Mouse (Mus musculus) kidney, embryonic 16.5 days (tissue): ENCODE results near the gene Ugt1a5. TPM values are rescaled to one million over a fixed set of nuclear protein-coding genes. Genes with fewer than 3 reads are reported as not detected.
"Not testable (repeated sequence)": the region's sequence is repeated elsewhere in the genome, so short reads cannot be mapped to it uniquely, and the experiment has no call there.

Experiments used
- ATAC-seq: fragments of 200-750 bp; cut with Nextera tagmentation; 2 replicates; pipeline ENCODE4 v1.8.0; 2017; ENCODE audit warnings: moderate TSS enrichment; ENCODE audit not compliant: low FRiP score, low TSS enrichment
- H3K27ac ChIP-seq: fragments of 300-500 bp; sonication (generic); 2 replicates; pipeline ENCODE4 v1.5.1; 2014; ENCODE audit warnings: low read length
- H3K27me3 ChIP-seq: fragments of 300-500 bp; sonication (generic); 2 replicates; pipeline ENCODE4 v1.6.1; 2014; ENCODE audit warnings: low read length, control low read depth, mixed read lengths; ENCODE audit not compliant: insufficient read depth
- H3K36me3 ChIP-seq: fragments of 300-500 bp; sonication (generic); 2 replicates; pipeline ENCODE4 v1.6.1; 2014; ENCODE audit warnings: low read length, control low read depth, mixed read lengths; ENCODE audit not compliant: insufficient read depth
- H3K4me1 ChIP-seq: fragments of 300-500 bp; sonication (generic); 2 replicates; pipeline ENCODE4 v1.6.1; 2014; ENCODE audit warnings: low read length, control low read depth, mixed read lengths; ENCODE audit not compliant: insufficient read depth
- H3K4me2 ChIP-seq: fragments of 300-500 bp; sonication (generic); replicated peaks from 2 replicates; pipeline ENCODE4 v1.6.1; 2014; ENCODE audit warnings: low read depth, low read length
- H3K4me3 ChIP-seq: fragments of 300-500 bp; sonication (generic); 2 replicates; pipeline ENCODE4 v1.5.1; 2014; ENCODE audit warnings: mild to moderate bottlenecking, low read length
- H3K9ac ChIP-seq: fragments of 300-500 bp; sonication (generic); replicated peaks from 2 replicates; pipeline ENCODE4 v1.6.1; 2014; ENCODE audit warnings: low read length
- H3K9me3 ChIP-seq: fragments of 300-500 bp; sonication (generic); 2 replicates; pipeline ENCODE4 v1.6.1; 2016; ENCODE audit warnings: low read length, control low read depth
- WGBS: fragments of 180-500 bp; shearing (Covaris S2); extraction: QIAGEN DNeasy Blood & Tissue Kit; methylation state at CpG from one replicate; pipeline ENCODE4 v1.1.7; 2014; 5-methylcytosine and 5-hydroxymethylcytosine counted together
- polyA plus RNA-seq: library from polyadenylated mRNA; unstranded; fragments of >200 nt; fragmentation: Nextera tagmentation; extraction: Ambion mirVana; gene quantifications from 2 replicates; pipeline ENCODE4 v1.2.1, GENCODE M21; 2015

Ugt1a5 gene
- polyA plus RNA-seq, 1 experiment from 2014 or later, result not detected

- no peak overlapping the region for H3K4me2 ChIP-seq
These were observed 54.5 kb downstream of the Ugt1a5 start for GRCm38 (mm10) chr1:88220336-88220735.

GRCm38 (mm10) chr1:88222216-88222615, 56.4 kb downstream of the Ugt1a5 start:
- Histone ChIP-seq H3K36me3 (no peaks in the 10 kb centered on the region), H3K27ac (no peak overlapping the region), H3K27me3 (no peaks in the 10 kb centered on the region), H3K4me2 (no peak overlapping the region), H3K9me3 (peaks cover 28% of the 10 kb centered on the region), H3K4me1 (no peaks in the 10 kb centered on the region), H3K4me3 (no peak overlapping the region), H3K9ac (no peak overlapping the region)
- WGBS, result 52% methylated on average over 2 of the region's 2 CpGs
- ATAC-seq, result no peak

More at GRCm38 (mm10) chr1:88220336-88220735, 54.5 kb downstream of the Ugt1a5 start:
- no peak overlapping the region for H3K9ac ChIP-seq
- no peak overlapping the region for H3K27ac ChIP-seq
- H3K36me3 ChIP-seq, result no peaks in the 10 kb centered on the region
- ATAC-seq, result no peak
- peaks cover 26% of the 10 kb centered on the region for H3K9me3 ChIP-seq
- H3K4me3 ChIP-seq, result no peak overlapping the region
- no peaks in the 10 kb centered on the region for H3K27me3 ChIP-seq
- H3K4me1 ChIP-seq, result no peaks in the 10 kb centered on the region

GRCm38 (mm10) chr1:88223011-88223515, 57.3 kb downstream of the Ugt1a5 start:
- H3K4me1 ChIP-seq, H3K4me3 ChIP-seq, H3K27ac ChIP-seq, H3K36me3 ChIP-seq, ATAC-seq, H3K4me2 ChIP-seq, H3K27me3 ChIP-seq, H3K9ac ChIP-seq: not testable (repeated sequence)
- H3K9me3 ChIP-seq, result peaks cover 31% of the 10 kb centered on the region

GRCm38 (mm10) chr1:88223591-88223990, 57.8 kb downstream of the Ugt1a5 start:
- no peaks in the 10 kb centered on the region for H3K36me3 ChIP-seq
- peaks cover 37% of the 10 kb centered on the region for H3K9me3 ChIP-seq
- H3K4me1 ChIP-seq, result no peaks in the 10 kb centered on the region
- 52% methylated on average over 1 of the region's 1 CpGs for WGBS
- no peaks in the 10 kb centered on the region for H3K27me3 ChIP-seq
- ATAC-seq, result no peak
- no peak overlapping the region for H3K4me2 ChIP-seq
- H3K27ac ChIP-seq, result no peak overlapping the region
- no peak overlapping the region for H3K4me3 ChIP-seq
- H3K9ac ChIP-seq, result no peak overlapping the region

- Histone ChIP-seq H3K36me3 (no peaks in the 10 kb centered on the region), H3K4me3 (no peak overlapping the region), H3K27me3 (no peaks in the 10 kb centered on the region), H3K27ac (no peak overlapping the region), H3K9ac (no peak overlapping the region), H3K4me2 (no peak overlapping the region), H3K4me1 (no peaks in the 10 kb centered on the region), H3K9me3 (peaks cover 43% of the 10 kb centered on the region)
- 72% methylated on average over 2 of the region's 2 CpGs for WGBS
- no peak for ATAC-seq
These were observed 58.4 kb downstream of the Ugt1a5 start for GRCm38 (mm10) chr1:88224029-88224776.

- not testable (repeated sequence) for H3K9ac ChIP-seq, H3K4me1 ChIP-seq, H3K36me3 ChIP-seq, H3K27me3 ChIP-seq, H3K27ac ChIP-seq, ATAC-seq, H3K4me3 ChIP-seq, H3K4me2 ChIP-seq
- peaks cover 54% of the 10 kb centered on the region for H3K9me3 ChIP-seq
- 36% methylated on average over 2 of the region's 2 CpGs for WGBS
These were observed 59.5 kb downstream of the Ugt1a5 start for GRCm38 (mm10) chr1:88225301-88225700.

GRCm38 (mm10) chr1:88225741-88226140, 59.9 kb downstream of the Ugt1a5 start:
- ATAC-seq, result no peak
- no peaks in the 10 kb centered on the region for H3K4me1 ChIP-seq
- H3K9me3 ChIP-seq, result peaks cover 58% of the 10 kb centered on the region

GRCm38 (mm10) chr1:88226670-88227379, 61.0 kb downstream of the Ugt1a5 start, which contains the start of gene Mroh2a:
Gene Mroh2a (plus strand): TSS chr1:88226986.
- Histone ChIP-seq H3K27ac (no peak within 1 kb of the TSS), H3K4me2 (no peak within 1 kb of the TSS), H3K36me3 (no peaks in the 10 kb centered on the region), H3K4me1 (no peaks in the 10 kb centered on the region), H3K27me3 (no peaks in the 10 kb centered on the region), H3K9me3 (peaks cover 69% of the 10 kb centered on the region), H3K4me3 (no peak within 1 kb of the TSS), H3K9ac (no peak within 1 kb of the TSS)
- 0 out of 2 replicates have a peak, but pooled peaks have one; percentile 9 for ATAC-seq
- 53% methylated on average over 5 of the region's 5 CpGs for WGBS

More at GRCm38 (mm10) chr1:88225741-88226140, 59.9 kb downstream of the Ugt1a5 start:
- no peak overlapping the region for H3K4me3 ChIP-seq
- no peaks in the 10 kb centered on the region for H3K27me3 ChIP-seq
- H3K27ac ChIP-seq, result no peak overlapping the region
- no peaks in the 10 kb centered on the region for H3K36me3 ChIP-seq
- H3K4me2 ChIP-seq, result no peak overlapping the region
- H3K9ac ChIP-seq, result no peak overlapping the region

- no peak overlapping the region for H3K4me2 ChIP-seq
- no peaks in the 10 kb centered on the region for H3K27me3 ChIP-seq
- peaks cover 73% of the 10 kb centered on the region for H3K9me3 ChIP-seq
- no peak overlapping the region for H3K27ac ChIP-seq
- no peak overlapping the region for H3K4me3 ChIP-seq
- no peaks in the 10 kb centered on the region for H3K36me3 ChIP-seq
- ATAC-seq, result no peak
- H3K4me1 ChIP-seq, result no peaks in the 10 kb centered on the region
- no peak overlapping the region for H3K9ac ChIP-seq
- WGBS, result 61% methylated on average over 2 of the region's 2 CpGs
These were observed 61.7 kb downstream of the Ugt1a5 start for GRCm38 (mm10) chr1:88227482-88227881.

- H3K9me3 ChIP-seq, result peaks cover 79% of the 10 kb centered on the region
- no peak overlapping the region for H3K27ac ChIP-seq
- H3K4me2 ChIP-seq, result no peak overlapping the region
- no peak for ATAC-seq
- no peak overlapping the region for H3K9ac ChIP-seq
- H3K36me3 ChIP-seq, result no peaks in the 10 kb centered on the region
- H3K4me3 ChIP-seq, result no peak overlapping the region
- WGBS, result 71% methylated on average over 7 of the region's 7 CpGs
- no peaks in the 10 kb centered on the region for H3K27me3 ChIP-seq
- no peaks in the 10 kb centered on the region for H3K4me1 ChIP-seq
These were observed 62.3 kb downstream of the Ugt1a5 start for GRCm38 (mm10) chr1:88228121-88228520.
